Mouse (Mus musculus): ENCODE measurements around the gene Ptprn2. TPM values are rescaled to one million over a fixed set of nuclear protein-coding genes. Genes with fewer than 3 reads are reported as not detected.

The Ptprn2 gene
- total and polyA plus RNA-seq, 2 experiments from 2014 or later, result 18.4 to 101 TPM

DNA sequence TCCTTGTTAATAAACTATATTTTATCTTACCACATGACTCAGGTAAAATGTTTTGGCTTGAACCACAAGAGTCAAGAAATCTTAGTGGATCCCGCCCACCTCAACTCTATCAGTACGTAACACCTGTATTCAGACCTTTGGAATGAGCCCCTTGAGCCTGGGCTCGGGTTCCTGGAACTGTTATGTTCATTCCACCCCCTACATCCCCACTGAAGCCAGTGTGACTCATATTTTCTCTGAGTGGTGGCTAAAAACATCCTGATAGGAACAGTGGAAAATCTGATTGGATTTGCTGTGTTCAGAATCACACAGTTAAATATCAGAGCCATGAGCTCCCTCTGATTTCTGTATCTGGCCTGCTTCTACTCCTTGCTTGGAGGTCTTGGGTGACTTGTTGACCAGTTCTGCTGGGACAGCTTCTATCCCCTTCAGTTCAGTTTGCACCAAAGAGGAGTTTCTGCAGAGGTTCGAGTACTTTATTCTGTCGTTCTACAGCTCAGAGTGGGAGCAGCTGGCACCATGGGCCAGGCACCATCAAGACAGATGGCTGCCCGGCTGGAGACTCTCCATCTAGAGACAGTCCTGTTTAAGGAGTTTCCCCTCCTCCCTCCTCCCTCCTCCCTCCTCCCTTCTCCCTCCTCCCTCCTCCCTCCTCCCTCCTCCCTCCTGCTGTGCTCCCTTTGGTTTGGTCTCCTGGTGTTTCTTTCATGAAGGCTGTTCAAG is 137.3 kb downstream of the Ptprn2 start:
- Histone ChIP-seq H3K4me3 (ENCODE audit: low read length) (no peak overlapping the region), H3K4me1 (ENCODE audit: insufficient read depth, low read length) (no peaks in the 10 kb centered on the region), H3K27me3 (ENCODE audit: insufficient read depth, low read length) (no peaks in the 10 kb centered on the region), H3K9ac (replicated peaks; ENCODE audit: low read length) (no peak overlapping the region), H3K4me2 (ENCODE audit: low read depth, low read length) (no peak overlapping the region), H3K27ac (no peak overlapping the region), H3K36me3 (ENCODE audit: insufficient read depth, low read length) (no peaks in the 10 kb centered on the region), H3K9me3 (ENCODE audit: low read length) (no peaks in the 10 kb centered on the region)
- TF ChIP-seq CTCF (IDR thresholded peaks at IDR 0.05; ENCODE audit: low read depth), result no peak
- DNase-seq (ENCODE audit: low spot score) (peak; percentile 62), ATAC-seq (peak; percentile 47; the same call in 1 of the 2 replicates)
- 59% methylated on average over 6 of the region's 6 CpGs for WGBS

DNA sequence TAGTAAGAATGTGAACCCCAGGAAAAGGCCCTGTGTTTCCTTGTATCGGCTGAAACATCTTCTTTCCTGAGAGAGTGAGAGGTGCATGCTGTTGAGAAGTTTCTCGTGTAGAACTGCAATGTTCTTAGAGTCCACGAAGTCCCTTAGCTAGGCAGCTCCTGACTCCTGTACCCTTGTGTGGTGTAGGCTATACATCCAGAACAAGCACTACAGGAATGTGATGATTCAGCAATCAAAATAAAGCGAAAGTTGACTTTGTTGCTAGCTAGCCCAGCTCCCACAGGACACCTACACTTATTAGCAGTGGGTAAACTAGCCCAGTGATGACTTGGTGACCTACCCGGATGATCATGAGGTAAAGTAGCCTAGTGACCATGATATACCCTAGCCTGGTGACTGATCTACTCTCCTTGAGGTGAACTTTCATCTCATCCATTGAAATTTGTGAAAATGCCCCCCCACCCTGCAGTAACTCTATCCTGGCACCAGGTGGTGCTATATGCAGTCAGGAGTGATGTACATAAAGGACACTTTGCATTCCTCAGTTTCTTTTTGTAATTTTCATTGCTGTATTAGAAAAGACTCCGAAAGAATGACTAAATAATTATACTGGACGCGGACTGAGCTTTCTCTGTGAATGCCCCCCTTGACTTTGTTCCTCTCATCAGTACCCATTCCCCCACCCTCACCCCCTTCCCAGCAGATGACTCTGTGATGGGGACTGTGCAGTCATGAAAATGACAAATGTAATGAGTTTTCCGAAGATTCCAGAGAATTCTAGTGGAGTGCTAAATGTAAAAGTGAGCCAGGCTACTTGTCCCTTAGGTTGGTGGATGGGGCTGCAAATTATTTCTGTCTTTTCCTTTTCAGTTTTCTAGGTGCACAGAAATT is 140.1 kb downstream of the Ptprn2 start:
- Histone ChIP-seq H3K9ac (replicated peaks; ENCODE audit: low read length) (no peak overlapping the region), H3K4me1 (ENCODE audit: insufficient read depth, low read length) (no peaks in the 10 kb centered on the region), H3K9me3 (ENCODE audit: low read length) (no peaks in the 10 kb centered on the region), H3K4me3 (ENCODE audit: low read length) (no peak overlapping the region), H3K27ac (no peak overlapping the region), H3K4me2 (ENCODE audit: low read depth, low read length) (no peak overlapping the region), H3K36me3 (ENCODE audit: insufficient read depth, low read length) (no peaks in the 10 kb centered on the region), H3K27me3 (ENCODE audit: insufficient read depth, low read length) (no peaks in the 10 kb centered on the region)
- peak; percentile 53; the same call in 1 of the 2 replicates for ATAC-seq
- peak; percentile 74 for DNase-seq (ENCODE audit: low spot score)
- peak; percentile 91 for TF ChIP-seq CTCF (IDR thresholded peaks at IDR 0.05; ENCODE audit: low read depth)
- 55% methylated on average over 9 of the region's 9 CpGs for WGBS

GRCm38 (mm10) chr12:116628992-116629391 is 143.5 kb downstream of the Ptprn2 start:
- Histone ChIP-seq H3K27ac (no peak overlapping the region), H3K9me3 (ENCODE audit: low read length) (no peaks in the 10 kb centered on the region), H3K4me1 (ENCODE audit: insufficient read depth, low read length) (no peaks in the 10 kb centered on the region), H3K36me3 (ENCODE audit: insufficient read depth, low read length) (no peaks in the 10 kb centered on the region), H3K9ac (replicated peaks; ENCODE audit: low read length) (no peak overlapping the region), H3K4me2 (ENCODE audit: low read depth, low read length) (no peak overlapping the region), H3K27me3 (ENCODE audit: insufficient read depth, low read length) (no peaks in the 10 kb centered on the region), H3K4me3 (ENCODE audit: low read length) (no peak overlapping the region)
- no peak for TF ChIP-seq CTCF (IDR thresholded peaks at IDR 0.05; ENCODE audit: low read depth)
- ATAC-seq (no peak), DNase-seq (ENCODE audit: low spot score) (no peak)
- 84% methylated on average over 3 of the region's 3 CpGs for whole genome bisulfite sequencing

- no peaks in the 10 kb centered on the region for H3K36me3 ChIP-seq (ENCODE audit: insufficient read depth, low read length)
Observed at GRCm38 (mm10) chr12:116637498-116637897, 152.0 kb downstream of the Ptprn2 start.

GRCm38 (mm10) chr12:116640871-116641270 is 155.4 kb downstream of the Ptprn2 start:
- no peaks in the 10 kb centered on the region for H3K27me3 ChIP-seq (ENCODE audit: insufficient read depth, low read length)
- no peak overlapping the region for H3K4me3 ChIP-seq (ENCODE audit: low read length)
- ATAC-seq, result no peak
- peaks cover 9% of the 10 kb centered on the region; the same call in 1 of the 2 replicates for H3K4me1 ChIP-seq (ENCODE audit: insufficient read depth, low read length)
- no peaks in the 10 kb centered on the region for H3K9me3 ChIP-seq (ENCODE audit: low read length)
- H3K36me3 ChIP-seq (ENCODE audit: insufficient read depth, low read length), result no peaks in the 10 kb centered on the region
- no peak overlapping the region for H3K9ac ChIP-seq (replicated peaks; ENCODE audit: low read length)
- 23% methylated on average over 4 of the region's 4 CpGs for WGBS
- H3K4me2 ChIP-seq (ENCODE audit: low read depth, low read length), result no peak overlapping the region
- no peak overlapping the region for H3K27ac ChIP-seq
- DNase-seq (ENCODE audit: low spot score), result no peak
- no peak for TF ChIP-seq CTCF (IDR thresholded peaks at IDR 0.05; ENCODE audit: low read depth)

More at GRCm38 (mm10) chr12:116637498-116637897, 152.0 kb downstream of the Ptprn2 start:
- Histone ChIP-seq H3K4me3 (ENCODE audit: low read length) (no peak overlapping the region), H3K27me3 (ENCODE audit: insufficient read depth, low read length) (no peaks in the 10 kb centered on the region), H3K9me3 (ENCODE audit: low read length) (no peaks in the 10 kb centered on the region), H3K27ac (no peak overlapping the region), H3K4me2 (ENCODE audit: low read depth, low read length) (no peak overlapping the region), H3K9ac (replicated peaks; ENCODE audit: low read length) (no peak overlapping the region), H3K4me1 (ENCODE audit: insufficient read depth, low read length) (peaks cover 9% of the 10 kb centered on the region; the same call in 1 of the 2 replicates)
- ATAC-seq, result no peak
- no peak for DNase-seq (ENCODE audit: low spot score)
- WGBS, result 37% methylated on average over 2 of the region's 2 CpGs
- TF ChIP-seq CTCF (IDR thresholded peaks at IDR 0.05; ENCODE audit: low read depth), result no peak

- peak; percentile 79 for ATAC-seq
- no peak overlapping the region for H3K4me2 ChIP-seq (ENCODE audit: low read depth, low read length)
- H3K27ac ChIP-seq, result 0 out of 2 replicates have a peak overlapping the region, but pooled peaks have one; percentile 20
- H3K9me3 ChIP-seq (ENCODE audit: low read length), result no peaks in the 10 kb centered on the region
- H3K27me3 ChIP-seq (ENCODE audit: insufficient read depth, low read length), result no peaks in the 10 kb centered on the region
- peaks cover 9% of the 10 kb centered on the region; the same call in 1 of the 2 replicates for H3K4me1 ChIP-seq (ENCODE audit: insufficient read depth, low read length)
- no peak overlapping the region for H3K4me3 ChIP-seq (ENCODE audit: low read length)
- H3K9ac ChIP-seq (replicated peaks; ENCODE audit: low read length), result no peak overlapping the region
- TF ChIP-seq CTCF (IDR thresholded peaks at IDR 0.05; ENCODE audit: low read depth), result no peak
- WGBS, result 36% methylated on average over 14 of the region's 14 CpGs
- H3K36me3 ChIP-seq (ENCODE audit: insufficient read depth, low read length), result no peaks in the 10 kb centered on the region
- DNase-seq (ENCODE audit: low spot score), result peak; percentile 76
Observed at GRCm38 (mm10) chr12:116641339-116642190, 156.0 kb downstream of the Ptprn2 start.
